Mouse (Mus musculus) neural tube, embryonic 14.5 days (tissue): ENCODE measurements around the gene Pttg1ip. TPM values are rescaled to one million over a fixed set of nuclear protein-coding genes. Genes with fewer than 3 reads are reported as not detected.
A peak's percentile ranks its signal among the peaks of the same experiment; 100 is the strongest.

Experiments used
- ATAC-seq: fragments of 200-750 bp; cut with Nextera tagmentation; 2 replicates; pipeline ENCODE4 v1.8.0; 2017; ENCODE audit warnings: low read depth, mild to moderate bottlenecking, moderate TSS enrichment, moderate library complexity
- H3K27ac ChIP-seq: fragments of 300-500 bp; sonication (generic); 2 replicates; pipeline ENCODE4 v1.5.1; 2014; ENCODE audit warnings: low read depth, mild to moderate bottlenecking, control low read depth, low read length, moderate library complexity, mixed read lengths
- H3K27me3 ChIP-seq: fragments of 300-500 bp; sonication (generic); 2 replicates; pipeline ENCODE4 v1.6.1; 2014; ENCODE audit warnings: low read length; ENCODE audit not compliant: control insufficient read depth, insufficient read depth
- H3K36me3 ChIP-seq: fragments of 300-500 bp; sonication (generic); 2 replicates; pipeline ENCODE4 v1.6.1; 2014; ENCODE audit warnings: low read length, mixed read lengths; ENCODE audit not compliant: control insufficient read depth, insufficient read depth
- H3K4me1 ChIP-seq: fragments of 300-500 bp; sonication (generic); 2 replicates; pipeline ENCODE4 v1.6.1; 2014; ENCODE audit warnings: low read length; ENCODE audit not compliant: control insufficient read depth, insufficient read depth
- H3K4me2 ChIP-seq: fragments of 300-500 bp; sonication (generic); 2 replicates; pipeline ENCODE4 v1.6.1; 2014; ENCODE audit warnings: mild to moderate bottlenecking, low read depth, low read length, control low read depth
- H3K4me3 ChIP-seq: fragments of 300-500 bp; sonication (generic); 2 replicates; pipeline ENCODE4 v1.5.1; 2014; ENCODE audit warnings: low read depth, low read length, control low read depth, mixed read lengths
- H3K9ac ChIP-seq: fragments of 300-500 bp; sonication (generic); replicated peaks from 2 replicates; pipeline ENCODE4 v1.6.1; 2014; ENCODE audit warnings: low read depth, mild to moderate bottlenecking, control low read depth, low read length, mixed read lengths
- H3K9me3 ChIP-seq: fragments of 300-500 bp; sonication (generic); 2 replicates; pipeline ENCODE4 v1.6.1; 2016; ENCODE audit warnings: low read length; ENCODE audit not compliant: control insufficient read depth
- WGBS: fragments of 180-500 bp; shearing (Covaris S2); extraction: QIAGEN DNeasy Blood & Tissue Kit; methylation state at CpG from one replicate; pipeline ENCODE4 v1.1.7; 2014; 5-methylcytosine and 5-hydroxymethylcytosine counted together
- polyA plus RNA-seq: library from polyadenylated mRNA; unstranded; fragments of >200 nt; fragmentation: Nextera tagmentation; extraction: Ambion mirVana; gene quantifications from 2 replicates; pipeline ENCODE4 v1.2.1, GENCODE M21; 2014

Pttg1ip gene
- polyA plus RNA-seq, 1 experiment from 2014 or later = 64.2 TPM

DNA sequence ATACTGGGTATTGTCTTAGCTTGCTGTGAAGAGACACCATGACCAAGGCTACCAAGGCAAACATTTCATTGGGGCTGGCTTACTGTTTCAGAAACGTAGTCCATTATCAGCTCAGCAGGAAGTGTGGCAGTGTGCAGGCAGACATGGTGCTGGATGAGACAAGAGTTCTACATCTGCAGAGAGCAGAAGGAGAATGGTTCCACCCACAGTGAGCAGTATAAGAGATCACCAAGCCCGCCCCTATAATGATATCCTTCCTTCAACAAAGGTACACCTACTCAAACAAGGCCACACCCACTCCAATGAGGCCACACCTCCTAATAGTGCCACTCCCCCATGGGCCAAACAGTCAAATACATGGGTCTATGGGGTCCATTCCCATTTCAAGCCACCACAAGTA lies 20.0 kb upstream of the Pttg1ip start:
- no peak overlapping the region for H3K27ac ChIP-seq

DNA sequence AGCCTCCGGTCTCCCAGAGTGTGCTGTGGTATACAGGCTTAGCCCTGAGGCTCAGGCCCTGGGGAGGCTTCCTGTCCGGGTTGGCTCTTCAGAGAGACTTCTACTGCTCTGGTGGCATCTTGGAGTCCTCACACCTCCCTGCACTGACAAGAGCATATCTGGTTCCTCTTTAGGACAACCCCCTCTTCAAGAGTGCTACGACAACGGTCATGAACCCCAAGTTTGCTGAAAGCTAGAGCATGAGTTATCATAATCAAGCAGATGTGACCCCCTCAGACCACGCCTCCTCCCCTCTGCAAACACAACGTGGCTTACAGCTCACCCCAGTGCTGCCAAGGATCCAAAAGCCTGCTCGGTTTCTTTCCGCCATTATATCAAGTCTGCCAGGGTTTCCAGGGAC lies 16.5 kb upstream of the Pttg1ip start:
- Histone ChIP-seq H3K4me2 (no peak overlapping the region), H3K36me3 (no peaks in the 10 kb centered on the region), H3K27me3 (no peaks in the 10 kb centered on the region), H3K9ac (no peak overlapping the region), H3K4me3 (no peak overlapping the region), H3K9me3 (no peaks in the 10 kb centered on the region), H3K27ac (no peak overlapping the region), H3K4me1 (no peaks in the 10 kb centered on the region)
- ATAC-seq = no peak
- WGBS = 81% methylated on average over 8 of the region's 8 CpGs

More for the DNA sequence above, 20.0 kb upstream of the Pttg1ip start:
- Histone ChIP-seq H3K9me3 (no peaks in the 10 kb centered on the region), H3K9ac (no peak overlapping the region), H3K4me3 (no peak overlapping the region), H3K4me1 (no peaks in the 10 kb centered on the region), H3K4me2 (no peak overlapping the region), H3K27me3 (no peaks in the 10 kb centered on the region), H3K36me3 (no peaks in the 10 kb centered on the region)
- WGBS = 68% methylated on average over 2 of the region's 2 CpGs
- ATAC-seq = no peak

DNA sequence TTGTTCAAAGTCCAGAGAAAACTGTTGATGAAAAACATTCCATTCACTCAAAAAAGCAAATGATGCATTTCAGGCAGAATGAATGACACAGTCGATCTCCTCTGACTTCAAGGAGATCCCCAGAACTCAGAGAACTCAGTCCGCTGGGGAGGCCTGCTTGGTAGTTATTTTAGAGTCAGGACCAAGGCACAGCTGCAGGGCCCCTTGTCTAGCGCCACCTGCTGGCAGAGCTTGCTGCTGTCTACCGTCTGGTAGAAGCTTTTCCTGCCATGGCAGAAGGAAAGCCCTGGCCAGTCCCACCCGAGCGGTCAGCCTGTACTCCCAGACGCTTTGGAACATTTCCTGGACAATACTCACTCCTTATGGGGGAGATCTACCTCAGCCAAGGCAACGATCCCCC lies 14.9 kb upstream of the Pttg1ip start:
- Histone ChIP-seq H3K4me2 (no peak overlapping the region), H3K27me3 (no peaks in the 10 kb centered on the region), H3K4me1 (no peaks in the 10 kb centered on the region), H3K9me3 (no peaks in the 10 kb centered on the region), H3K36me3 (no peaks in the 10 kb centered on the region), H3K4me3 (no peak overlapping the region), H3K9ac (no peak overlapping the region), H3K27ac (no peak overlapping the region)
- ATAC-seq = no peak
- WGBS = 30% methylated on average over 8 of the region's 8 CpGs

DNA sequence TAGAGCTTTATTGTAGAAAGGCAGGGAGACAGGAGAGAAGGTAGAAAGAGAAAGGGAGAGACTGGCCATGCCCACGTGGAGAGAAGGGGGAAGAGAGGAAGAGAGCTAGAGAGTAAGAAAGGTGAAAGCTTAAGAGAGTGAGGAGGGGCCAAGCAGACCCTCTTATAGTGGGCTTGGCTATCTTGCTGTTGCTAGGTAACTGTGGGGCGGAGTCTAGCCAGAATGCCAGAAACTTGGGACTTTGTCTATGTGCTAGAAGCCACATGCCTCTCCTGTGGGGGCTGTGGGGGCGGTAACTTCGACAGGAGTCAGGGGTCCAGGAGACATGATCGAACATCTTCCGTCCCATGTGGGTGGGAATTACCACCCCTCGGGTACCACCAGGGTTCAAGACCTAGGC lies 12.0 kb upstream of the Pttg1ip start:
- H3K27ac ChIP-seq = no peak overlapping the region
- 47% methylated on average over 7 of the region's 7 CpGs for WGBS
- H3K9ac ChIP-seq = no peak overlapping the region
- no peak overlapping the region for H3K4me2 ChIP-seq
- H3K4me3 ChIP-seq = no peak overlapping the region
- no peaks in the 10 kb centered on the region for H3K27me3 ChIP-seq
- no peaks in the 10 kb centered on the region for H3K36me3 ChIP-seq
- no peak for ATAC-seq
- H3K4me1 ChIP-seq = no peaks in the 10 kb centered on the region
- no peaks in the 10 kb centered on the region for H3K9me3 ChIP-seq

DNA sequence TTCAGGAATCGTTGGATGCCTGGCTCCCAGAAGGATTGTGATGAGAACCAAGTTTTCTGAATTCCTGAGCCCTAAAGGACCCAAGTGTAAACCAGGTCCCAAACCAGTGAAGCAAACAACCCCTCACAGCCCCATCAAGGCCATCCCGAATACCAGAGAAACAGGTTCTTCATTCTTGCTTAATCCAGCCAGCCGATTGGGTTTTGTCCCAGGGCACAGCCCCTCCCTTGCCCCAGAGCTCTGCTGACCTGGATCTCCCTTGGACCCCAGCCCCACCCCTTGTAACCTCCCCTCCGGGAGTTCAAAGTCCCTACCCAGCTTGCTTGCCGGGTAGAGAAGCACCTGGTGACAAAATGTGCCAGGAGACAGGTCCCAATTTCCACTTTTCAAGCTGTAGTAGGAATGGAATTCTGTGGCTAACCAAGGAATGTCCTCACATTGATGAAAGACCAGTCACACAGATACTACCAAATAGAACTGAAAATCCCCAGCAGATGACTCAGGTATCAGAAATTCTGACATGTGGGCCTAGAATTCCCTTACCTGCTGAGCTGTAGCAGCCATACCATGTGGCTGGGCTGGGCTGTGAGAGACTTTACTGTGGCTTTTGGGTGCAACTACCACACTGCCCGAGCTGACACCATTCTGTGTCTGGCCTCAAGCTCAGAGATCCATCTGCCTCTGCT lies 11.4 kb upstream of the Pttg1ip start:
- no peaks in the 10 kb centered on the region for H3K9me3 ChIP-seq
- no peak for ATAC-seq
- 52% methylated on average over 6 of the region's 6 CpGs for WGBS
- H3K9ac ChIP-seq = no peak overlapping the region
- H3K27me3 ChIP-seq = no peaks in the 10 kb centered on the region
- H3K4me1 ChIP-seq = no peaks in the 10 kb centered on the region
- H3K4me3 ChIP-seq = no peak overlapping the region
- no peak overlapping the region for H3K4me2 ChIP-seq
- no peak overlapping the region for H3K27ac ChIP-seq
- H3K36me3 ChIP-seq = no peaks in the 10 kb centered on the region

DNA sequence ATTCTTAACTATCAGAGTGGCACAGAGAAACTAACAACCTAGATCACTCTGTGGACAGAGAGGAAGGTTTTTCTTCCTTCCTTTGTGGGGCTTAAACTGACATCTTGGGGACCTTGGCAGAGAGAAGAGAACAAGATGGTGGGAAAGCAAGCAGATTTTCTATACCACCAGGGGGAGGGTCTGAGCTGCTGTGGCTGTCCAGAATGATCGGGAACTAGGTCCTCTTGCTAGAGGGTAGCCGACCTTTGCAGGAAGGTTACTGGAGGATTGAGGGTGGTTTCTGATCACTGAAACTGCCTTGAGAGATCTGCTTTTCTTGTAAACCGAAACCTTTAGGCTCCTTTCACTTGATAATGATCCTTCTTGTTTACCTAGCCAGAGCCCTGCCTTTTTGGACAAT lies 9.3 kb upstream of the Pttg1ip start:
- no peaks in the 10 kb centered on the region for H3K9me3 ChIP-seq
- no peak overlapping the region for H3K4me3 ChIP-seq
- no peaks in the 10 kb centered on the region for H3K27me3 ChIP-seq
- no peak overlapping the region for H3K4me2 ChIP-seq
- H3K4me1 ChIP-seq = no peaks in the 10 kb centered on the region
- no peak overlapping the region for H3K9ac ChIP-seq
- H3K27ac ChIP-seq = no peak overlapping the region
- ATAC-seq = no peak
- WGBS = 42% methylated on average over 3 of the region's 3 CpGs
- no peaks in the 10 kb centered on the region for H3K36me3 ChIP-seq

DNA sequence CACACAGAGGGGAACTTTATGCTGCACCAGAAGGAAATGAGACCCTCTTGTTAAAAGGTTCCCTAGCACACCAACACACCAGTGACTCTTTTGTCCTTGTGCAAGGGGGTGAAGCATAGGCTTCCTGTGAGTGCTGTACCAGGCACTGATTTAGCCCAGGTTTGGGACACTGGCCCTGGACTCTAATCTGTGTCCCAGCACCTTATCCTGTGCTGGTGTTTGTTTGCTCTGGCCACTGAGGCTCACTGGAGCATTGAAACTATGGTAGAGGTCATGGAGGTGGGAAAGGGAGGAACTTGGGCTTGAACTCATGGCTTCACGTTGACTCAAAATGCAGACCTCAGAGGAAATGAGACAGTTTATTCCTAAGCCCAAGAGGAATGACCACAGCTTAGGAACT lies 8.4 kb upstream of the Pttg1ip start:
- WGBS = 96% methylated on average over 1 of the region's 1 CpGs
- H3K27me3 ChIP-seq = no peaks in the 10 kb centered on the region
- H3K4me1 ChIP-seq = no peaks in the 10 kb centered on the region
- H3K9me3 ChIP-seq = no peaks in the 10 kb centered on the region
- no peak overlapping the region for H3K4me3 ChIP-seq
- no peak overlapping the region for H3K4me2 ChIP-seq
- H3K27ac ChIP-seq = no peak overlapping the region
- H3K36me3 ChIP-seq = no peaks in the 10 kb centered on the region
- no peak overlapping the region for H3K9ac ChIP-seq
- no peak for ATAC-seq

DNA sequence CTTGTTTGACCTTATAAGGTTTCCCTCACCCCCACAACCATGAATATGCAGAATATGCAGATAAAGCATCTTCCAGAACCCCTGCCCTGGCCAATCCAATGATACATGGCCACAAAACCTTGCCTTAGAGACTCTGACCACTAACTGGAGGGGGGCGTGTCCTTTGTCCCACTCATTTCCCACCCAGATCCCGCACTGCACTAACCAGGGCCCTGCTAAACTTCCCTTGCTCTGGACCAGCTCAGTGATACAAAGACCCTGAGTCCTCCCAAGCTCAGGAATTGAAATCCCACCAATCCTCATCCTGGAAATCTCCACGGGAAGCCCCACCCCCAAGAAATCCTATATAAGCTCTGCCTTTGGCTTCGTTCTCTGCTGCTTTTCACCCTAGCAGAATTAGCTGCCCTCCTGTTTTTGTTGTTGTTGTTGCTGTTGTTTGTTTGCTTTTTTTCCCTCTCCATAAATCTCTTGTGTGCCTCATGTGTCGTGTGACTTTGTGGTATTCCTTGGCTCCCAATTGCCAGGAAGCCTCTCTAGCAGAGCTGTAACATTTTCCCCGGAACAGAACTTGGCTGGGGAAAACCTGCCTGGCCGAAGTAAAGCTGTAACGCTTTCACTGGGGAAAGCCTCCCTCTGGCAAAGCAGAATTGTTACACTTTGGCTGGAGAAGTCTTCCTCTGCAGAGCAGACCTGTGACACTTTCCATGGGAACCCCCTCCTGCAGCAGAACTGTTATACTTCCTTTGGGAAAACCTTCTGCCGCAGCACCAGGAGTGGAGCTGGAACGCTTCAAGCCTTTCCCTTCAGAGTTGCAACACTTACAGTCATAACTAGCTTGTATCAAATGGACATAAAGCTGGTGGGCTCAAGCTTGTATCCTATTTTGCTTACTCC lies 1.2 kb upstream of the Pttg1ip start:
- Histone ChIP-seq H3K36me3 (no peaks in the 10 kb centered on the region), H3K4me3 (no peak overlapping the region), H3K4me1 (peaks cover 12% of the 10 kb centered on the region; the same call in 1 of the 2 replicates), H3K27me3 (no peaks in the 10 kb centered on the region), H3K4me2 (no peak overlapping the region), H3K9me3 (no peaks in the 10 kb centered on the region), H3K27ac (no peak overlapping the region), H3K9ac (no peak overlapping the region)
- ATAC-seq = no peak
- WGBS = 66% methylated on average over 10 of the region's 10 CpGs

DNA sequence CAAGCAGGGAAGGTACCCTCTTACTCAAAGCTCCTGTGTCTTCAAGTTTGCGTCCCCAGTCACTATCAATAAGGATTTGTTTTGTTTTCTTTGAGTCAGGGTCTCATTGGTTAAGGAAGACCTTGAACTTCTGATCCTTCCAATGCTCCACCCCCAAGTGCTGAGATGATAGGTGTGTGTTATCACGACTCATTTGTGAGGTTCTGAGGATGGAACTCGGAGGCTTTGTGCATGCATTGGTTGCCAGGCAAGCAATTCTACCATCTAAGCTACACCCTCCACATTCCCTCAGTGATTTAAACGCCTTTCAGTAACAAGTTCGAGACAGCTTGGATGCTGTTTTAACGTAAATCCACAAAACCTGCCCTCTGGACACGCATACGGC lies 505 bp upstream of the Pttg1ip start:
- Histone ChIP-seq H3K4me2 (peak overlapping the region; percentile 45), H3K9ac (peak overlapping the region; percentile 80), H3K27ac (peak overlapping the region; percentile 71), H3K9me3 (no peaks in the 10 kb centered on the region), H3K4me1 (peaks cover 12% of the 10 kb centered on the region; the same call in 1 of the 2 replicates), H3K27me3 (no peaks in the 10 kb centered on the region), H3K4me3 (peak overlapping the region; percentile 85), H3K36me3 (no peaks in the 10 kb centered on the region)
- ATAC-seq = peak; percentile 13; the same call in 1 of the 2 replicates
- WGBS = 7% methylated on average over 8 of the region's 8 CpGs
